ENCODE assay signal across 10 mouse cellular contexts in genomic region chr6:146331017-146331669, GRCm38 (mm10).
DNase-seq lines count a peak whose midpoint lies in the region; TF ChIP-seq lines count a peak whose summit lies in the region.
"Had no signal": no experiment of that assay in that cellular context is flagged by ENCODE, and none has a peak within 500 bp of the region (broad histone marks: within the 10 kb centered on the region; RNA-seq: fewer than 3 reads in every experiment).

No protein-coding gene starts in this region.

- H3K4me1 ChIP-seq in cerebellum, adult 2 months (ENCODE audit: control insufficient read depth, insufficient read depth, low read length) = peaks cover 7% of the 10 kb centered on the region
- H3K4me1 ChIP-seq: limb, embryonic 12.5 days; neural tube, embryonic 15.5 days had no signal

- H3K4me3 ChIP-seq in left cerebral cortex, adult 2 months = no peak overlapping the region
- no peak overlapping the region for H3K4me3 ChIP-seq in cerebellum, adult 2 months (replicated peaks; ENCODE audit: insufficient read depth, low read depth, low read length)
- H3K4me3 ChIP-seq: limb, embryonic 12.5 days; neural tube, embryonic 15.5 days had no signal

- no peaks in the 10 kb centered on the region for H3K27me3 ChIP-seq in cerebellum, adult 2 months (ENCODE audit: control insufficient read depth, insufficient read depth, low read length)
- H3K27me3 ChIP-seq: limb, embryonic 12.5 days; neural tube, embryonic 15.5 days had no signal

- 25% methylated on average over 6 of the region's 6 CpGs for WGBS in cerebellum, adult 2 months

- intact Hi-C loops in left cerebral cortex, postnatal 4 days (cut with DNase I) = no loop called here
- intact Hi-C loops in left cerebral cortex, adult 2 months (cut with DNase I) = no loop called here
- intact Hi-C loops in gastrocnemius, postnatal 14 days (cut with DNase I; ENCODE audit: low total_unique reads) = no loop called here

- H3K27ac ChIP-seq in left cerebral cortex, adult 2 months = no peak overlapping the region
- H3K27ac ChIP-seq in cerebellum, adult 2 months (ENCODE audit: insufficient read depth, low read length) = no peak overlapping the region
- H3K27ac ChIP-seq: limb, embryonic 12.5 days; neural tube, embryonic 15.5 days had no signal

- TF ChIP-seq POLR2A in cerebellum, adult 2 months (IDR thresholded peaks at IDR 0.05; ENCODE audit: borderline replicate concordance, insufficient read depth, low read length) = no peak

- peak; percentile 16 to 19 for DNase-seq in cerebellum, adult 18-20 months
- no peak for DNase-seq in cerebellum, adult 9-10 months
- DNase-seq in left cerebral cortex, postnatal 4 days = peak; percentile 53
- no peak for DNase-seq in left cerebral cortex, adult 2 months (ENCODE audit: extremely low spot score in 1 of 2, low spot score in 2 of 2)
- peak; percentile 16 to 36 for DNase-seq in cerebellum, adult 2 months
- peak; percentile 15 to 37 for DNase-seq in kidney, postnatal 4 days
- no peak for DNase-seq in spleen, adult 12 weeks (ENCODE audit: low spot score)
- DNase-seq in gastrocnemius, postnatal 14 days = no peak

- TF ChIP-seq CTCF in left cerebral cortex, adult 2 months (IDR thresholded peaks at IDR 0.05) = no peak
- no peak for TF ChIP-seq CTCF in cerebellum, adult 2 months (IDR thresholded peaks at IDR 0.05; ENCODE audit: borderline replicate concordance, insufficient read depth, low read depth, low read length)

Comparison
In these comparisons a context has a peak if more than half of its experiments do, and no peak if none do; other contexts are left out.
1. DNase-seq: peak in cerebellum, adult 18-20 months (2 of 2), left cerebral cortex, postnatal 4 days (single experiment), cerebellum, adult 2 months (2 of 2) and kidney, postnatal 4 days (2 of 2); none in cerebellum, adult 9-10 months (single experiment), left cerebral cortex, adult 2 months (0 of 2), spleen, adult 12 weeks (single experiment) and gastrocnemius, postnatal 14 days (single experiment).